Mouse (Mus musculus): ENCODE results near the gene Grwd1. TPM values are rescaled to one million over a fixed set of nuclear protein-coding genes. Genes with fewer than 3 reads are reported as not detected.

Grwd1 gene
- total RNA-seq, 4 experiments from 2014 or later = 24.8 to 31.5 (median 30.0) TPM

DNA sequence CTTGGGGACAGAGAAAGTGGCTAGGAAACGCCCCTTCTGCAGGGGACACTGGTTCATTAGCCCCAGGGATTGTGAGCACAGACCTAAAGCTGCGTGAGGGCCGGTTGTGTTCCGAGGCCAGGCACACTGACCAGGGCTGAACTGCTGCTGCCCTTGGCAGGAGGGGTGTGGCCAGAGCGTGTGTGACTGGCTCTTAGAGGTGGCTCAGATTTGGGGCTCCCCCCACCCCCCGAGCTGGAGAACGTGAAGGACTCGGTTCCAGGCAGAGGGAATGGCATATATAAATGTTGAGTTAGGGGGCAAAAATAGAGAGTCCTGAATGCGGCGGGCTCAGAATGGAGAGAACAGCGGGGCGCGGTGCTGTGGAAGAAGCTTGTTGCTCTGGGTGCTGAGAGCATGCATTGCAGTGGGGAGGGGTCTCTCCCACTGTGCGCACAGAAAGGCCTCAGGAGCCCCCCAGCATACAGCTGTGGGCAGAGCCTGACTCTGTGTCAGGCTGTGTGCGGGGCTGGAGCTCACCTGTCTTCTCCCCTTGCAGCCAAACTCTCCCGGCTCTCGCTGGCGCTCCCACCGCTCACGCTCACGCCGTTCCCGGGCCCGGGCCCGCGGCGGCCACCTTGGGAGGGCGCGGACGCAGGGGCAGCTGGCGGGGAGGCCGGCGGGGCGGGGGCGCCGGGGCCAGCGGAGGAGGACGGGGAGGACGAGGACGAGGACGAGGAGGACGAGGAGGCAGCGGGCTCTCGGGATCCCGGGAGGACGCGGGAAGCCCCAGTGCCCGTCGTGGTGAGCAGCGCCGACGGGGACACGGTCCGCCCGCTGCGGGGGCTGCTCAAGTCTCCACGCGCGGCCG is 32.9 kb downstream of the Grwd1 start:
- no peak for DNase-seq

DNA sequence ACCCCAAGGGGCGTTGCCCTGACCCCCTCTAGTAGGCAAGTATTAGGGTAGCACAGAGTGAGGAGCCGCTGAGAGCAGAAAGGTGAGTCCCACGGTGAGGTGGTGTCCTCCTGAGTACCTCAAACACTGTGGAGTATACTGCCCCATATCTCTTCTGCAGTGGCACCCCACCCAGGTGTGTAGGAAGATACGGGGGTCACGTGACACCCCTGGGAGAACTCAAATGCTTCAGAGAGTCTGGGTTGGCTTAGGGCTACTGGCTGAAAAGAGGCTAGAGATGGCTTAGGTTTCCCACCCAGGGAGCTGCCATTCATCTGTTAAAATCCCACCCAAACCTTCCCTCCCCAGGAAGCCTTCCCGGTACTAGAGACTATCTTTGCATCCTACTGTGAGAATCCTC is 33.8 kb downstream of the Grwd1 start:
- DNase-seq = no peak

DNA sequence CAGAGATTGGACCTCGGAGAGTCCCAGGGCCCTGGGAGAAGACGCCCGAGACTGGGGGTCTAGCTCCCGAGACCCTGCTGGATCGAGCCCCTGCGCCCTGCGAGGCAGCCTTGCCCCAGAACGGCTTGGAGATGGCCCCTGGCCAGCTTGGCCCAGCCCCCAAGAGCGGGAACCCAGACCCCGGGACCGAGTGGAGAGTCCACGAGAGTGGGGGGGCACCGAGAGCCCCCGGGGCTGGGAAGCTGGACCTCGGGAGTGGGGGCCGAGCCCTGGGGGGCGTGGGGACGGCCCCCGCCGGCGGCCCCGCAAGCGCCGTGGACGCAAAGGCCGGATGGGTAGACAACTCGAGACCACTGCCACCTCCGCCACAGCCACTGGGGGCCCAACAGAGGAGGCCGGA is 35.8 kb downstream of the Grwd1 start:
- DNase-seq = no peak

GRCm38 (mm10) chr7:45793969-45794585 is 36.7 kb downstream of the Grwd1 start:
- DNase-seq = no peak

DNA sequence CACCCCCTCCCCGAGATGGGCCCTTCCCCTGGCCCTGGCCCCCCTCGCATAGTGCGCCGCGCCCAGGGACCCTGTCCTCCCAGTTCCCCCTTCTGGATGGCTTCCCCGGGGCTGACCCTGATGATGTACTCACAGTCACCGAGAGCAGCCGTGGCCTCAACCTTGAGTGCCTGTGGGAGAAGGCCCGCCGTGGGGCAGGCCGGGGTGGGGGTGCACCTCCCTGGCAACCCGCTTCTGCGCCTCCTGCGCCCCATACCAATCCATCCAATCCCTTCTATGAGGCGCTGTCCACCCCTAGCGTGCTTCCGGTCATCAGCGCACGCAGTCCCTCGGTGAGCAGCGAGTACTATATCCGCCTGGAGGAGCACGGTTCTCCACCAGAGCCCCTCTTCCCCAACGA is 37.5 kb downstream of the Grwd1 start:
- DNase-seq = no peak

DNA sequence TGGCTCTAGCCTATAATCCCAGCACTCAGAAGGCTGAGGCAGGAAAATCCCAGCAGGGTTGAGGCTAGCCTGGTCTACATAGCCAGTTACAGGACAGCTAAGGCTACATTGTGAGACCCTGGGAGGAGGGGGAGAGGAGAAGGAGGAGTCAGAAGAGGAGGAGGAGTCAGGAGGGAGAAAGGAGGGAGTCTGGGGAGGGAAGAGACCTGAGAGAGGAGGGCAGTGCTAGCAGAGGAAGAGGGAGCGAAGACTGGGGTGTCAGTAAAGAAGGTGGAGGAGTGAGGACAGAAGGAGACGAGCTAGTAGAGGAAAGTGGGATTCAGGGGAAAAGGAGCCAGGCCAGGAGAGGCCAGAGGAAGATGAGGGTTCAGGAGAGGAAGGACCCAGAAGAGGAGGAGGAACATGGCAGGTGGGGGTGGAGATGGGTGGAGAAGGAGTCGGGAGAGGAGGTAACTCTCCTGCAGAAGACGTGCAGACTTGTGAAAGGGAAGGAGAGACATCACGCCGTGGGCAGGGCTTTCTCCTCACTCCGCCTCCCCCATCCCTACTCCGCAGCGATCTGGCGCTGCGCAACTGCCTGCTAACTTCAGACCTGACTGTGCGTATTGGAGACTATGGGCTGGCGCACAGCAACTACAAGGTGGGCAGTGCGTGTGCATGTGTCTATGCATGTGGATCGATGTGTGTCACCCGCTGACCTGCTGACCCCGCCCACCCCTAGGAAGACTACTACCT is 38.8 kb downstream of the Grwd1 start:
- DNase-seq = no peak

- no peak for DNase-seq
These were observed 40.0 kb downstream of the Grwd1 start for GRCm38 (mm10) chr7:45790721-45791120.

- DNase-seq = no peak
These were observed 43.1 kb downstream of the Grwd1 start for GRCm38 (mm10) chr7:45787642-45788041.

DNA sequence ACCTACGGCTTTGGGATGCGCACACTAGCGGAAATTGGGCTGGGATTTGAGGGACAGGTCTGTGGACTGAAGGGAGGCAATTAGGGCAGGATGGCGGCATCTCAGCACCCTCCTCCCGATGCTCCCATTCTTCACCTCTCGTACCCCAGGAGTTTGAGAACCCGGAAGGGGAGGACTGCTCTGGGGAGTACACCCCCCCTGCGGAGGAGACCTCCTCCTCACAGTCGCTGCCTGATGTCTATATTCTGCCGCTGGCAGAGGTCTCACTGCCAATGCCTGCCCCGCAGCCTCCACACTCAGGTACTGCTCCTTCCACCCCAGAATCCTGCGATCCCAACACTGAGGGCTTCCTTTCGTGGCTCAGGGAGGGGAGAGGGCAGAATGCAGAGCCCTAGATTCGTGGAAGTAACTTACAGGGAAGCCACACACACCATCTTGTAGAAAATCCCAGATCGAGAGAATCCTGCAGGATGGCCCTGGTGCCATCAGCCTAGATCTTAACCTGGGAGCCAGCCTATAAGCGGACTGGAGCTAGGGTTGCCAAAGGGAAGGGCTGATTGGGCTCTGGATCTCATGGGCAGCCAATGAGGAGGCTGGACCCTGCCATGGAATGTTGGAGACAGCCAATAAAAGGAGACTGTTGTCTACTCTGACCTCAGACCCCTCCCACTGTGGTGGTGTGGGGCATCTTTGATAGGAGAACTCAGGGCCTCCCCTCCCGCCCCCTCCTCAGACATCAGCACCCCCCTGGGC is 43.9 kb downstream of the Grwd1 start:
- no peak for DNase-seq

DNA sequence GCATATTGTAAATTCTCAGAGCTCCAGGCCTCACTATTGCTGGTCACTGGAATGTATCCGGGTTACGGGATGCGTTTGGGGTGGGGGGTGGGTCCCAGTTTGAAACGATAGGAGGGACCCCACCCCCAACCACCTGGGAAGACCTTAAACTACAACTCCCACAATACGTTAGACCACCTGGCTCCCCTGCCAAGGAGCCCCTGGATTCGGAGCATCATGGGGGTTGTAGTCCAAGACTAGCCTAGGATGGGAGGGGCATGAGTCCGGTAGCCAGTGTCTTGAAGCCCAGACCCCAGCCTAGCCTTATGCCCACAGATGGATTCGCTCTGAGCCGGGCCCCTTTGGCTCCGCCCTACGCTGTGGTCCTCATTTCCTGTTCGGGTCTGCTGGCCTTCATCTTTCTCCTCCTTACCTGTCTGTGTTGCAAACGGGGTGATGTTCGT is 44.6 kb downstream of the Grwd1 start:
- DNase-seq = no peak

DNA sequence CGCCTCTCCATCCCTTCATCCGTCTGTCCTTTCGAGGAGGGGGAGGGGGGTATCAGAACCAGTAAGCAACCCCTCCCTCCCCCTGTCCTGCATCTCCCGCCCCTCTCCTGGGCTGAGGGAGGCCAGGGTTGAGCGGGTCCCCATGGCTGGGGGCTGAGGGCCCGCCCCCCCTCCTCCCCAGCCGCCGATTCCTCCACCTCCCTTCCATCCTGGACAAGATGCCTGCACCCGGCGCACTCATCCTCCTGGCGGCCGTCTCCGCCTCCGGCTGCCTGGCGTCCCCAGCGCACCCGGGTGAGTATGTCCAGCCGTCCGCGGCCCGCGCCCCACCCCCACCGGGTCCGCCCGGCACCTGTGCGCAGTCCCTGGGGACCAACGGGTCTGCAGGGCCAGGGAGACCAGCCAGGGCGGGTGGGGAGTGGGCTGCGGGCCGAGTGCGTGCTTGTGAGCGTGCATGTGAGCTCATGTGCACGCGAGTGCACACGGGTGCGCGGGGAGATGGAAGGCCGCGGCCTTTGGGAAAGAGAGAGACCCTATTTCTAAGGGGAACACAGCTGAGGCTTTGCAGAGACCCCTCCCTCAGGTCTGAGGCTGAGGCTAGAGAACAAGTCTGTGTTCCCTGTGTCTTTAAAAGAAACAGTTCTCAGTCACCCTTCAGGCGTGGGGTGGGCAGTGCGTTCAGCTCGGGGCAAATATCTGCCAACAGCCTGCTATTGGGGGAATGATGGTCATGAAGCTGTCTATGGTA is 45.2 kb downstream of the Grwd1 start:
- DNase-seq = no peak

DNA sequence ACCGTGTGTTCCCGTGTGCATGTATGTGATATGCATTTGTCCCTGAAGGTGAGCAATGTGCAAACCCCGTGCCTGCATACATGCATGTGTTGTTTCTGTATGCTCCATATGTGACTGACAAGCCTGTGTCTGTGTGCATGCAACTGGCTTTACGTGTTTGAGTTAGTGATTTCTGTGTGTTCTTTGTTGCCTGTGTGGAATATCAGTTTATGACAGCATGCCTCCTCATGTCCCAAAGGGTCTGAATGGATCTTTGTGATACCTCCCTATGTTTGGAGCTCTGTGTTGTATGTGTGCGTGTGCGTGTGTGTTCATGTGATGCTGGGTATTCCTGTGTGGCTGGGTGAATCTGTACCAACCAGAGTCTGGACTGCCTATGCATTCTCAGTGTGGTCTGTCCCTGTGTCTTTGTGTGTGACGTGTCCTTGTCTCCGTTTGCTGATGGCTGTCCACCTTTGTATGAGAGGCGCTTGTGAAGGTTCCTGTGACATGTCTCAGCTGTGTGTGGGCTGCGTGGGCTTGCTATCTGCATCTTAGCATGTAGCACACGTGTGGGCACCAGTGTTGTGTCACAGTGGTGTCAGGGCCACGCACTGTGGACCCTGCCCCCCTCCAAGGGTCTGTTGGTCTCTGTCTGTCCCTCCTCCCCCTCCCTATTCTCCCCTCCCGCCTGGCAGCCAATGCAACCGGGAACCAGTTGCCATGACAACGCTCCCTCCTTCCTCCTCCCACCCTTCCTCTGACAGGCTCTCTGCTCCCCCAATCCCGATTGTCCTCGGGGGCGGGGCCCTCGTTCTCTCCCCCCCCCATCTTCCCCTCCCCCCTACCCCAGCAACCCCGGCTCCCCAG is 46.0 kb downstream of the Grwd1 start, which contains the start of gene Sult2b1:
TSS of gene Sult2b1 (minus strand) at position 146 of the 849 bp plus-strand sequence.
- no peak for DNase-seq

DNA sequence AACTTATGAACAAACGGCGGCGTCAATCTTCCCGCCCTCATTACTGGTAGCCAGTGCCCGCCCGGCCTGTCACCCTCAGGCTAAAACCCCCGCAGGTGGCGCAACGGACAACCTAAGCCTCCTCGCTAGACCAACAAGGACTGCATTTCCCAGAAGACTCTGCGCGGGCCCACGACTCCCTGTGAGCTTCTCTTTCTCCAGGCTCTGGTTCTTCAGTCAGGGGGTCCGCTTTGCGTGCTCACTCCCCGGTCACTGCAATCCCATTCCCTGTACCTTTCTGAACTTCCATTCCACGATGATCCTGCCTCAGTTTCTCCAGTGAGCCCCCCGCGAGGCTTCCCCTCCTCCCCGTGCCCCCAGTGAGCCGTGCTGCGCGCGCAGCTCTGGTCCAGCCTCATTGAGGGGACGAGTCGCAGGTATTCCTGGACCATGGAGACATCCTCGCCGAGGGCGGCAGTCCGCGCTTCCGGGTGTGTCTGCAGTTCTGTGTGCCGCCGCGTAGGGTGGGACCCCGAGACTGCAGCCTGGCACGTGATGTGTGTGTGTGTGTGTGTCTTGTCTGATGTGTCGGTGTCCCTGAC is 47.1 kb downstream of the Grwd1 start, which contains the start of gene Lmtk3:
TSS of gene Lmtk3 (plus strand) at position 228 of the 581 bp plus-strand sequence.
- DNase-seq = no peak

- no peak for DNase-seq
These were observed 48.5 kb downstream of the Grwd1 start for GRCm38 (mm10) chr7:45782271-45782670.

DNA sequence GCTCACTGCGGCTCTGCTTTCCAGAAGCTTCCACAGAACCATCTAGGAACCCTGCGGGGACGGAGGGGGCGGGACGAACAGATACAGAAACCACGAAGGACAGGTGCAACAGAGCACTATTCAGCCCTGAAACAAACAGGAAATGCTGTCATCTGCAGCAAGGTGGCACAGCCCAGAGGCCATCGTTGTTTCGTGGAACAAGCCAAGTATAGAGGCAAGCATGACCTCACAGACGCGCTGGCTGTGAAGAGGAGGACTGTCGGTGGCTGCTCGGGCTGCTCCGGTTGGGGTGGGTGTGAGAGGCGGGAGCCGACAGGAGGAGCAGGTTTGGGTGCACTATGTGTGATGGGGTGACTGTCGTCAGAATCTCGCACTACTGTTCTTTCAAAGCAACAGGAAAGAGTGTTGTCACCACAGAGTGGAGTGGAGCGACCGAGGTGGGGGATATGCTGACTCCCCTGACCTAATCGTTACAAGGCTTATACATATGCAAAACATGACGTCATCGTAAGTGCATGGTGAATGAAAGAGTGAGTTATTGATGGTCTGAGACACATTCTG is 51.6 kb downstream of the Grwd1 start:
- no peak for DNase-seq

- no peak for DNase-seq
These were observed 55.5 kb downstream of the Grwd1 start for GRCm38 (mm10) chr7:45775237-45775636.
